ENCODE assay signal across 13 mouse cellular contexts in genomic region chr4:133666199-133666598, GRCm38 (mm10). TPM values are rescaled to one million over a fixed set of nuclear protein-coding genes. Genes with fewer than 3 reads are reported as not detected.
DNase-seq lines count a peak whose midpoint lies in the region; ATAC-seq and TF ChIP-seq lines count a peak whose summit lies in the region.
"Had no signal": no experiment of that assay in that cellular context is flagged by ENCODE, and none has a peak within 500 bp of the region (broad histone marks: within the 10 kb centered on the region; RNA-seq: fewer than 3 reads in every experiment).

No protein-coding gene starts in this region.

- TF ChIP-seq EP300 in MEL (IDR thresholded peaks at IDR 0.05; ENCODE audit: low read depth in 1 of 2, low read length in 2 of 2) = peak in 1 of 2 experiments; percentile 43; a peak in 1 of 4 replicates

- no peak overlapping the region for H3K4me2 ChIP-seq in liver, embryonic 15.5 days
- H3K4me2 ChIP-seq: embryonic facial prominence, embryonic 13.5 days had no signal

- H3K36me3 ChIP-seq in MEL (ENCODE audit: control insufficient read depth in 1 of 2, insufficient read depth in 2 of 2, low read length in 2 of 2) = peaks cover 0 to 18% of the 10 kb centered on the region in 2 experiments; a peak in 3 of 4 replicates
- H3K36me3 ChIP-seq in liver, embryonic 15.5 days (replicated peaks) = peaks cover 31% of the 10 kb centered on the region

- DNase-seq in spleen, adult 18-20 months = peak; percentile 64 to 69
- no peak for DNase-seq in spleen, postnatal 14 days (ENCODE audit: low spot score in 2 of 2)
- peak; percentile 80 for DNase-seq in MEL (ENCODE audit: low read depth, low spot score)
- DNase-seq in skeletal muscle tissue, adult 2 months (ENCODE audit: low read depth, low spot score) = peak; percentile 32
- DNase-seq in cerebellum, postnatal 36 days = no peak
- DNase-seq in yolk sac, embryonic 10.5 days (ENCODE audit: low spot score) = no peak
- DNase-seq in right cerebral cortex, adult 18-20 months = no peak
- DNase-seq: gastrocnemius, postnatal 10 days; left cerebral cortex, postnatal 4 days; midbrain, embryonic 14.5 days had no signal

- peak overlapping the region; percentile 13 for H3K9ac ChIP-seq in MEL (ENCODE audit: control insufficient read depth, low read depth, low read length, poor library complexity, severe bottlenecking)
- H3K9ac ChIP-seq in liver, embryonic 15.5 days = no peak overlapping the region
- H3K9ac ChIP-seq: hindbrain, embryonic 15.5 days had no signal

- TF ChIP-seq POLR2A in MEL (IDR thresholded peaks at IDR 0.05; ENCODE audit: control insufficient read depth in 1 of 2, insufficient read depth in 1 of 2, low read depth in 1 of 2, low read length in 2 of 2, poor library complexity in 1 of 2) = no peak

- ATAC-seq in liver, embryonic 15.5 days (ENCODE audit: insufficient read depth) = 0 out of 2 replicates have a peak, but pooled peaks have one; percentile 18

- peak overlapping the region; percentile 15 for H3K27ac ChIP-seq in MEL (ENCODE audit: control insufficient read depth, low read depth, low read length)
- H3K27ac ChIP-seq in liver, embryonic 15.5 days (replicated peaks) = peak overlapping the region; percentile 53
- H3K27ac ChIP-seq: embryonic facial prominence, embryonic 13.5 days had no signal

- H3K4me1 ChIP-seq in MEL (ENCODE audit: control insufficient read depth in 1 of 2, insufficient read depth in 2 of 2, low read length in 2 of 2) = peaks cover 4 to 25% of the 10 kb centered on the region in 2 experiments
- H3K4me1 ChIP-seq in liver, embryonic 15.5 days (replicated peaks) = peaks cover 25% of the 10 kb centered on the region

- 26% methylated on average over 6 of the region's 6 CpGs for WGBS in liver, embryonic 15.5 days (ENCODE audit: insufficient replicate concordance)

- no peak for TF ChIP-seq CTCF in MEL (IDR thresholded peaks at IDR 0.05 in 2 of 3, conservative IDR thresholded peaks at IDR 0.05 in 1 of 3; ENCODE audit: control insufficient read depth in 1 of 3, insufficient read depth in 1 of 3, low read depth in 2 of 3, low read length in 3 of 3, poor library complexity in 1 of 3, severe bottlenecking in 1 of 3)

- no peaks in the 10 kb centered on the region for H3K9me3 ChIP-seq in MEL (replicated peaks; ENCODE audit: insufficient read depth, low read length)
- no peaks in the 10 kb centered on the region for H3K9me3 ChIP-seq in liver, embryonic 15.5 days (replicated peaks)
- H3K9me3 ChIP-seq: embryonic facial prominence, embryonic 13.5 days; hindbrain, embryonic 15.5 days had no signal

- TF ChIP-seq RAD21 in MEL (IDR thresholded peaks at IDR 0.05; ENCODE audit: low read depth, low read length) = no peak

- H3K4me3 ChIP-seq in MEL (ENCODE audit: control insufficient read depth in 1 of 2, insufficient read depth in 1 of 2, low read depth in 2 of 2, low read length in 2 of 2) = no peak overlapping the region
- H3K4me3 ChIP-seq in liver, embryonic 15.5 days (replicated peaks) = no peak overlapping the region
- H3K4me3 ChIP-seq: embryonic facial prominence, embryonic 13.5 days; hindbrain, embryonic 15.5 days had no signal

- no peaks in the 10 kb centered on the region for H3K27me3 ChIP-seq in MEL (ENCODE audit: control insufficient read depth in 1 of 2, insufficient read depth in 2 of 2, low read length in 2 of 2)
- H3K27me3 ChIP-seq in liver, embryonic 15.5 days = no peaks in the 10 kb centered on the region
- H3K27me3 ChIP-seq: embryonic facial prominence, embryonic 13.5 days; hindbrain, embryonic 15.5 days had no signal

- no peaks in the 10 kb centered on the region; the same call in 1 of the 2 replicates for H3K79me2 ChIP-seq in MEL (ENCODE audit: control insufficient read depth, insufficient read depth, low read length, poor library complexity)

TF ChIP-seq in MEL, 35 proteins besides CTCF, POLR2A, EP300 and RAD21:
- TF ChIP-seq ETS1 (IDR thresholded peaks at IDR 0.05; ENCODE audit: low read depth, low read length) (peak; percentile 26; the same call in 1 of the 2 replicates), ZKSCAN1 (IDR thresholded peaks at IDR 0.05; ENCODE audit: low read depth, low read length) (no peak), TAL1 (IDR thresholded peaks at IDR 0.05; ENCODE audit: low read length) (peak; percentile 68), TCF12 (IDR thresholded peaks at IDR 0.05; ENCODE audit: low read depth, low read length) (peak; percentile 47; the same call in 1 of the 2 replicates), ZNF384 (IDR thresholded peaks at IDR 0.05; ENCODE audit: low read depth, low read length) (no peak), ELF1 (IDR thresholded peaks at IDR 0.05; ENCODE audit: low read depth, low read length) (peak; percentile 26; the same call in 1 of the 2 replicates), ZC3H11A (IDR thresholded peaks at IDR 0.05; ENCODE audit: low read depth, low read length) (no peak)

RNA-seq across cellular contexts. Expression of gene Pigv, which starts 6.2 kb away (rescaled TPM):
- 7.9 and 8.5 TPM in 2 replicates for total RNA-seq in MEL (2012; rRNA removed)
- polyA plus RNA-seq in MEL (2012; ENCODE audit: insufficient read depth in 1 of 2, insufficient read length in 2 of 2, low read depth in 1 of 2, low replicate concordance in 2 of 2, missing spikeins in 1 of 2) = 10 to 100 TPM in 1 of 2 experiments, not detected in 1; 12.0 TPM
- polyA plus RNA-seq in liver, embryonic 15.5 days (2015; fragmentation: Nextera tagmentation; extraction: Ambion mirVana) = 5.5 and 6.3 TPM in 2 replicates

RNA-seq across cellular contexts. Expression of gene Zdhhc18, which starts 16.2 kb away (rescaled TPM):
- 6.7 and 6.9 TPM in 2 replicates for total RNA-seq in MEL (2012; rRNA removed)
- 10 to 100 TPM in 1 of 2 experiments, not detected in 1; 15.6 TPM for polyA plus RNA-seq in MEL (2012; ENCODE audit: insufficient read depth in 1 of 2, insufficient read length in 2 of 2, low read depth in 1 of 2, low replicate concordance in 2 of 2, missing spikeins in 1 of 2)
- 1.2 and 1.9 TPM in 2 replicates for polyA plus RNA-seq in liver, embryonic 15.5 days (2015; fragmentation: Nextera tagmentation; extraction: Ambion mirVana)

Comparison
In these comparisons a context has a peak if more than half of its experiments do, and no peak if none do; other contexts are left out.
1. DNase-seq: peak in spleen, adult 18-20 months (2 of 2), MEL (single experiment) and skeletal muscle tissue, adult 2 months (single experiment); none in spleen, postnatal 14 days (0 of 2), cerebellum, postnatal 36 days (0 of 2), yolk sac, embryonic 10.5 days (single experiment) and right cerebral cortex, adult 18-20 months (single experiment).